Mouse (Mus musculus) lung, embryonic 15.5 days (tissue): Measurements from ENCODE around the gene Nr2e1. TPM values are rescaled to one million over a fixed set of nuclear protein-coding genes. Genes with fewer than 3 reads are reported as not detected.
A peak's percentile ranks its signal among the peaks of the same experiment; 100 is the strongest.

Source experiments
- ATAC-seq: fragments of 200-750 bp; cut with Nextera tagmentation; 2 replicates; pipeline ENCODE4 v1.8.0; 2017; ENCODE audit warnings: moderate number of reproducible peaks, borderline replicate concordance; ENCODE audit not compliant: low FRiP score, low TSS enrichment; ENCODE audit errors: extremely low read depth
- H3K27ac ChIP-seq: fragments of 300-500 bp; sonication (generic); 2 replicates; pipeline ENCODE4 v1.5.1; 2015; ENCODE audit warnings: moderate library complexity, mild to moderate bottlenecking, inconsistent platforms
- H3K27me3 ChIP-seq: fragments of 300-500 bp; sonication (generic); 2 replicates; pipeline ENCODE4 v1.6.1; 2015; ENCODE audit warnings: inconsistent platforms
- H3K36me3 ChIP-seq: fragments of 300-500 bp; sonication (generic); 2 replicates; pipeline ENCODE4 v1.6.1; 2015; ENCODE audit warnings: inconsistent platforms
- H3K4me1 ChIP-seq: fragments of 300-500 bp; sonication (generic); 2 replicates; pipeline ENCODE4 v1.6.1; 2015; ENCODE audit warnings: inconsistent platforms
- H3K4me2 ChIP-seq: fragments of 300-500 bp; sonication (generic); 2 replicates; pipeline ENCODE4 v1.6.1; 2015; ENCODE audit warnings: inconsistent platforms, mild to moderate bottlenecking, moderate library complexity
- H3K4me3 ChIP-seq: fragments of 300-500 bp; sonication (generic); 2 replicates; pipeline ENCODE4 v1.5.1; 2015; ENCODE audit warnings: mild to moderate bottlenecking, inconsistent platforms
- H3K9ac ChIP-seq: fragments of 300-500 bp; sonication (generic); 2 replicates; pipeline ENCODE4 v1.6.1; 2015; ENCODE audit warnings: inconsistent platforms
- H3K9me3 ChIP-seq: fragments of 300-500 bp; sonication (generic); 2 replicates; pipeline ENCODE4 v1.6.1; 2016; ENCODE audit warnings: inconsistent platforms
- WGBS: fragments of 180-500 bp; shearing (Covaris S2); methylation state at CpG from one replicate; pipeline ENCODE4 v1.1.7; 2015; 5-methylcytosine and 5-hydroxymethylcytosine counted together
- polyA plus RNA-seq: library from polyadenylated mRNA; unstranded; fragments of >200 nt; fragmentation: Nextera tagmentation; extraction: Ambion mirVana; gene quantifications from 2 replicates; pipeline ENCODE4 v1.2.1, GENCODE M21; 2015

Gene Nr2e1
- polyA plus RNA-seq, 1 experiment from 2014 or later = not detected

DNA sequence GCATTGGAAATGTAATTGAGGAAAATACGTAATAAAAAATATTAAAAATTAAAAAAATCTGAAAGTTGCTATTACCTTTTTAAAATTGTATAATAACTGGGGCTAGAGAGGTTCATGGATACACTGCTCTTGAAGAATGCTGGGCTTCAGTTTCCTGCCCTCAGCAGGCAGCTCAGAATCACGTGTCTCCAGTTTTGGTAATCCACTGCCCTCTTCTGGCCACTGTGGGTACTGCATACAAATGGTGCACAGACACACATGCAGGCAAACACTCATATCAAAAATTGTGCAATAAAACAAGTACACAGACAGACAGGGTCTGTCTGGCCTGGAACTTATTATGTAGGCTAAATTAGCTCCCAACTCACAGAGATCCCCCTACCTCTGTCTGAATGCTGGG, 21.4 kb upstream of the Nr2e1 start:
- H3K4me1 ChIP-seq = no peaks in the 10 kb centered on the region
- H3K4me3 ChIP-seq = no peak overlapping the region
- H3K4me2 ChIP-seq = no peak overlapping the region
- WGBS = 59% methylated on average over 2 of the region's 2 CpGs
- ATAC-seq = no peak
- no peaks in the 10 kb centered on the region for H3K36me3 ChIP-seq
- peaks cover 44% of the 10 kb centered on the region for H3K27me3 ChIP-seq
- H3K27ac ChIP-seq = no peak overlapping the region
- 0 out of 2 replicates have a peak, but pooled peaks cover 5% of the 10 kb centered on the region for H3K9me3 ChIP-seq
- H3K9ac ChIP-seq = no peak overlapping the region

DNA sequence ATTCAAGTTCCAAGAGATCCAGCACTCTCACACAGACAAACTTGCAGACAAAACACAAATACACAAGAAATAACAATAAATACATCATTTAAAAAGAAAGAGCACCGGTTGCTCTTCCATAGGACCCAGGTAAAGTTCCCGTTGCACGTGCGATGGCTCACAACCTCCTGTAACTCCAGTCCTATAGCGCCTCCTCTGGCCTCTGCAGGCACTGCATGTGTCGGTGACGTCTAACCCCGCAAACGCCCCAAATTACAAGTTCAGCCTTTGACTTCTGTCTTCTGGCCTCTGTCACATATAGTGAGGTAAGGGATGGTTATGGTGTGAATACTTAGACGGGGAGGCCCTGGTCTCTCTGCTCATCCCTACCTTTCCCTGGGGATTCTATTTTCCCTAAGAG, 18.1 kb upstream of the Nr2e1 start:
- no peaks in the 10 kb centered on the region for H3K36me3 ChIP-seq
- no peak for ATAC-seq
- H3K27ac ChIP-seq = no peak overlapping the region
- no peaks in the 10 kb centered on the region for H3K4me1 ChIP-seq
- 21% methylated on average over 10 of the region's 10 CpGs for WGBS
- no peak overlapping the region for H3K4me2 ChIP-seq
- H3K4me3 ChIP-seq = no peak overlapping the region
- peaks cover 39% of the 10 kb centered on the region for H3K27me3 ChIP-seq
- no peak overlapping the region for H3K9ac ChIP-seq
- 0 out of 2 replicates have a peak, but pooled peaks cover 5% of the 10 kb centered on the region for H3K9me3 ChIP-seq

DNA sequence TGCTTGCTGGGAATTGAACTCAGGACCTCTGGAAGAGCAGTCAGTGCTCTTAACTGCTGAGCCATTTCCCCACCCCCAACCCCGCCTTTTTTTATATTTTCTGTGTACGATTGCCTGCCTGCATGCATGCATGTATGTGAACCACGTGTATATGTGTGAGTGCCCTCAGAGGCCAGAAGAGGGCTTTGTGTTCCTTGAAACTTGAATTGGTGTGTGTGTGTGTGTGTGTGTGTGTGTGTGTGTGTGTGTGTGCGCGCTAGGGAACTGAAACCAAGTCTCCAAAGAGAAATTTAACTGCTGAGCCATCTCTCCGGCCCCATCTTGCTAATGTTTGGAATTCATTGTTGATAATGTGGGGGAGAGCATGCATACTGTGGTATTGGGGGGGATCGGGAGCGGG, 15.2 kb upstream of the Nr2e1 start:
- Histone ChIP-seq H3K27ac (no peak overlapping the region), H3K36me3 (no peaks in the 10 kb centered on the region), H3K9ac (no peak overlapping the region), H3K4me2 (no peak overlapping the region), H3K27me3 (peaks cover 68% of the 10 kb centered on the region), H3K4me1 (no peaks in the 10 kb centered on the region), H3K4me3 (no peak overlapping the region), H3K9me3 (no peaks in the 10 kb centered on the region)
- ATAC-seq = no peak
- WGBS = 79% methylated on average over 8 of the region's 8 CpGs

DNA sequence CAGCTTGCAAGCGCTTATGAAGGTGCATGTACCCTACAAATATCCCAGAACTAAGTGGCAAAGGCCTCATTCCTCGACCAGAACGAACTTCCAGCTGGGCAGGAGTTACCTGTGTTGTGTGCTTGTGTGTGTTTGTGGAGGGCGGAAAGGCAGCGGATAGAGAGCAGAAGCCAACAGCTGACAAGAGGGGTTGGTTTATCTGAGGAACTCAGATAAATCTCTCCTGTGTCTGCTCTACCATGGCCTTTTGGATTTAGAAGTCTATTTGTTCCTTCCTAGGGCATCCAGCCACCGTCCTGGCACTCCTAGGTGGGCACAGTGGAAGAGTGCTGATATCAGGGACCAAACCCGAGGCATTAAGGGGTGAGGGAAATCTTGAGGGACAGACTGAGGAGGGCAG, 9.8 kb upstream of the Nr2e1 start:
- no peaks in the 10 kb centered on the region for H3K36me3 ChIP-seq
- H3K9me3 ChIP-seq = no peaks in the 10 kb centered on the region
- H3K4me2 ChIP-seq = no peak overlapping the region
- peaks cover 93% of the 10 kb centered on the region for H3K27me3 ChIP-seq
- no peak overlapping the region for H3K9ac ChIP-seq
- WGBS = 13% methylated on average over 7 of the region's 7 CpGs
- H3K27ac ChIP-seq = no peak overlapping the region
- no peak overlapping the region for H3K4me3 ChIP-seq
- H3K4me1 ChIP-seq = peaks cover 12% of the 10 kb centered on the region
- ATAC-seq = no peak

DNA sequence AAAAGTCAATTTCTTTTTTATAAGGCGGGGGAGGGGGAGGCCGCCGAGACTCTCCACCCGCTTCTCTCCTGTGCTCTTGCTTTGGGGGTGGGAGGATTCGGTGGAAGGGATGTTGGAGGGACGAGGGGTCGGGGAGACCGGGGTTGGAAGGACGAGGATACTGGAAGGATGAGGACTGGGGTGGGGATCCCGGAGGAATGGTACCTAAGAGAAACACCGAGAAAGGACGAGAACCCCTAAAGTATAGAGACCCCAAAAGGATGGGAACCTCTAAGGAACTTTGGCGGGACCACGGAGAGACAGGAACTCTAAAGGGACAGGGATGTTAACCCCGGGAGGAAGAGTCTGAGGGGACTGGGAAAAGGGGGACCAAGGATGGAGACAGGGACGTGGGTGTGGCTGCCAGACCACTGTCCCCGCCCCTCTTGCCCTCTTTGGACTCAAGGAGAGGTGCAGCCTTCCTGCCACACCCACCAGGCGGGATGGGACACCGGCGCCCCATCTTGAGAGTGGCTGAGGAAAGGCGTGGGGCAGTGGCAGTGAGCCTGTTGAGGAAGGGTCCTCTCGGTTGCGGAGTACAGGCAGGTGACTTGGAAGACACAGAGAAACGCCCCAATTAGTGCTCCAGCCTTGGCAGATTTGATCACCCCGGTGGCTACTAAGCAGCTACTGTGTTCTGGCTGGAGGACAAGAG, 8.7 kb upstream of the Nr2e1 start:
- Histone ChIP-seq H3K4me1 (peaks cover 12% of the 10 kb centered on the region), H3K27me3 (peaks cover 96% of the 10 kb centered on the region), H3K9ac (no peak overlapping the region), H3K27ac (no peak overlapping the region), H3K36me3 (no peaks in the 10 kb centered on the region), H3K4me3 (peak overlapping the region; percentile 22), H3K9me3 (no peaks in the 10 kb centered on the region), H3K4me2 (peak overlapping the region; percentile 51)
- no peak for ATAC-seq
- WGBS = under 1% methylated on average over 25 of the region's 25 CpGs

DNA sequence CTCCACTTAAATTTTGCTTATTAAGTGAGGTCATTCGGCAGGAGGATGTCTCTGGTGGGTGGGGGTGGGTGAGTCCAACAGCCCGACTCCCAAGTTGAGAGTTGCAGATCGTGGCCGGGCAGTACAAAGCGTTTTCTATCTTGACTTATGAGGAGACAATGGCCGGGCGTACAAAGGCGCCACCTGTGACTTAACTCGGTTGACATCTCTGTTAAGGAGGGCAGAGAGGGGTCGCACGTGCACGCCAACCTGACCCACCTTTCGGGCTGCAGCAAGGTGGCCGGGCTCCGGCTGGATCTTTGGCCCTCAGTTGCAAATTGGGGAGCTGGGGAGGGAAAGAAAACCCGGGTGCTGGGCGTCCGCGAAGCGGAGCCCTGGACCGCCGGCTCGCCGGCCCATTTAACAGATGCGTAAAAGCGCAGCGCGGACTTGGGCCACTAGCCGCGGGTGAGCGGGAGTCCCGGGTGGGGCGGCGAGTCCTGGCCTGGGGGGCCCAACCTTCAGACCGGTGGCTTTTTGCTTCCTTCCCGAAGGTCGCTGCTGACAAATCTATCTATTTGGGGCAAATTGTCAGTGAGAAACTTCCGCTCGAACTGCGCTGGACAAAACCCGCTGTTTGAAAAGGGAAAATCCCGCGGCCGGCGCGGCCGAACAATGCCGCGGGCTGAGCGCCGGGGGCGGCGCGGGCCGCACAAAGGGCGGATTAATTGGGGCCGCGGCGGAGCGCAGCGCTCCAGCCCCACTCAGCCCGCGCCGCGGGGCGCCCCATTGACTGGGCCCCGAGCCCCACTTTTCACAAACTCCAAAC, 8.0 kb upstream of the Nr2e1 start:
- WGBS = 1% methylated on average over 67 of the region's 67 CpGs
- no peak for ATAC-seq
- Histone ChIP-seq H3K36me3 (no peaks in the 10 kb centered on the region), H3K27ac (no peak overlapping the region), H3K4me2 (peak overlapping the region; percentile 51), H3K27me3 (peaks cover 97% of the 10 kb centered on the region), H3K9ac (no peak overlapping the region), H3K9me3 (no peaks in the 10 kb centered on the region), H3K4me1 (peaks cover 12% of the 10 kb centered on the region), H3K4me3 (peak overlapping the region; percentile 22)

DNA sequence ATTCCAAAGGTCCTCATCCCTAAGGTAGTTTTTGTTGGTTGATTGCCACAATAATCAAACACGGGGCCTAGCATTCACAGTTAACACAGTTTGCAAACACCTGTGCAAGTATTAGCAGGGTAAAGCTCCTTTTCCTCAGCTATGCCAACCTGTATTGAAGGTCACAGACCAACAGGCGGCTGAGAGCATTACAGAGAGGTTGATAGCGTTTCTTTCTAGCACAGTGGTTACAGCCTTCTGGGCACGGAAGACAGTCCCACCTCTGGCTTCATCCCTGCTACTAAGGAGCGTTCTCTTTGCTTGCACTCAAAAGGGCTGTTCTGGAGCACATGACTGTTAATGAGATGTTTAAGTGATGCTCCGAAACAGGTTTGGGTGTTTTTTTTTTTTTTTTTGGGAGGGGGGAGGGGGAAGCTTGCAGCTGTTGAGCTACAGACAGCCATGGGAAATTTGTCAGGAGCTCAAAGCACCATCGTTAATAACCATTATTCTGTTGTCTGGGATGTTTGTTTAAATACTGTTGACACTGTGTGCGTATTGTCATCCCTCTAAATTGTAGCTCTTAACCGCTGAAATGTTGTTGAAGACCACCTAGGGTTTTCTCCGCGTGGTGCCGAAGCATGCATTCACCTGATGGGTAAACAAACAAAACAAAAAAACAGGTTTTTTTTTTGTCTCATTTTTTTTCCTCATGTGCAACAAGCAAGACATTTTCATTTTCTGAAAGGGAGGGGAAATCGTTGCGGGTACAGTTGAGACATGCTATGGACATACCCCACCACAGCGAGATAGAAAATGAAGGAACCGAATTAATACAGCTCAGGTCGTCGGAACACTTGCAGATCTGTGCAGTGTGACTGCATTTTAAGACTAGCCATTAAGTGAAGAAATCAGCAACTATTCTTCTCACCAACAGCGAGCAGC, 7.1 kb upstream of the Nr2e1 start:
- Histone ChIP-seq H3K4me3 (no peak overlapping the region), H3K9me3 (no peaks in the 10 kb centered on the region), H3K4me2 (no peak overlapping the region), H3K9ac (no peak overlapping the region), H3K36me3 (no peaks in the 10 kb centered on the region), H3K27me3 (peaks cover 98% of the 10 kb centered on the region), H3K27ac (no peak overlapping the region), H3K4me1 (peaks cover 12% of the 10 kb centered on the region)
- WGBS = 2% methylated on average over 19 of the region's 19 CpGs
- ATAC-seq = no peak

DNA sequence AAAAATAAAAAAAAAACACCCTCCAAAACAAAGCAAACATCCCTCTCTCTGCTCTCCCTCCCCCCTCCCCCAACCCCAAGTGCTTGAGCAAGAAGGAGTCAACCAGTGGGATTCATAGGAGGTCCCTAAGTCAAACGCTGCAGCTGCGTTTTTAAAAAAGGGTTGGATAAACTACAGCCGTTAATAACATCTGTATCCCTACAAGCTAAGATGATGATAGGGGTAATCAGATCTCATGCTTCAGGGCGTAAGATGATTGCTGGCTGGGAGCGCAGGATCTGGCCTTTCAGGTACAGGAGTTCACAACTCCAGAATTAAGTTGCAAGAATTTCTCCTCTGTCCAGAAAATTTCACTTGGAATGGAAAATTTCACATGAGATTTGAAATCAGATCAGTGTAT, 6.1 kb upstream of the Nr2e1 start:
- no peak for ATAC-seq
- no peaks in the 10 kb centered on the region for H3K36me3 ChIP-seq
- H3K27ac ChIP-seq = no peak overlapping the region
- H3K27me3 ChIP-seq = peaks cover 98% of the 10 kb centered on the region
- H3K9me3 ChIP-seq = no peaks in the 10 kb centered on the region
- no peak overlapping the region for H3K4me2 ChIP-seq
- H3K9ac ChIP-seq = no peak overlapping the region
- WGBS = 5% methylated on average over 5 of the region's 5 CpGs
- peaks cover 13% of the 10 kb centered on the region for H3K4me1 ChIP-seq
- no peak overlapping the region for H3K4me3 ChIP-seq

DNA sequence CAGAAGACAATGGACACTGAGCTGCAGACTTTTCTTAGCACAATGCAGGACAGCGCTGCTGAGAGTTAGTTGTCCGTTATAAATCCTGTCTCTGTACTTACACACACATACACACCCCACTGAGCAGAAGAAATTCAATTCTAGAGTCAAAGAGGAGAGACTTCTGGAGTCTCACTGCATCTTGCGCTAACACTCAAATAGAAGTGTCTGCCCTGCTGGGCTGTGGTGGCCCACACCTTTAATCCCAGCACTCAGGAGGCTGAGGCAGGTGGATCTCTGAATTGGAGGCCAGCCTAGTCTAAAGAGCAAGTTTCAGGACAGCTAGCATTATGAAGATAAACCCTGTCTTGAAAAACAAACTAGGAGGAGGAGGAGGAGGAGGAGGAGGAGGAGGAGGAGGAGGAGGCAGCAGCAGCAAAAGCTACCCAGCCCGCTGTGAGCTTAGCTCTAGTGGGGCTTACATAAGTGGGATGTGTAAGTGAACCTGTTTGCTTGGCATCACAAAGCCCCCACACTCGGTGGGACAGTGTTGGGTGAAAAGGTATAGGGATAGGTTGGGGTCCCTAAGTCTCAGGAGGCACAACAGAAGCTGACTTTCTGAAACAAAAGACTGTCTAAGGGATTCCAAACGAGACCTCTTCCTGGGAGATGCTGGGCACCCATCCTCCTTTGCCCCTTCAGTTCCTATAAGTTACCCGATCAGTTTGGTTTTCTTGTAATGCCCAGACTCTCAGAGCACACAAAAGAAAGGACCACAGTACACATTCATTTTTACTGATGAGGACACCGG, 4.7 kb upstream of the Nr2e1 start:
- no peak overlapping the region for H3K4me3 ChIP-seq
- no peaks in the 10 kb centered on the region for H3K9me3 ChIP-seq
- H3K27ac ChIP-seq = no peak overlapping the region
- peaks cover 98% of the 10 kb centered on the region for H3K27me3 ChIP-seq
- 6% methylated on average over 8 of the region's 8 CpGs for WGBS
- no peak overlapping the region for H3K4me2 ChIP-seq
- no peaks in the 10 kb centered on the region for H3K36me3 ChIP-seq
- no peak overlapping the region for H3K9ac ChIP-seq
- no peak for ATAC-seq
- peaks cover 27% of the 10 kb centered on the region for H3K4me1 ChIP-seq

DNA sequence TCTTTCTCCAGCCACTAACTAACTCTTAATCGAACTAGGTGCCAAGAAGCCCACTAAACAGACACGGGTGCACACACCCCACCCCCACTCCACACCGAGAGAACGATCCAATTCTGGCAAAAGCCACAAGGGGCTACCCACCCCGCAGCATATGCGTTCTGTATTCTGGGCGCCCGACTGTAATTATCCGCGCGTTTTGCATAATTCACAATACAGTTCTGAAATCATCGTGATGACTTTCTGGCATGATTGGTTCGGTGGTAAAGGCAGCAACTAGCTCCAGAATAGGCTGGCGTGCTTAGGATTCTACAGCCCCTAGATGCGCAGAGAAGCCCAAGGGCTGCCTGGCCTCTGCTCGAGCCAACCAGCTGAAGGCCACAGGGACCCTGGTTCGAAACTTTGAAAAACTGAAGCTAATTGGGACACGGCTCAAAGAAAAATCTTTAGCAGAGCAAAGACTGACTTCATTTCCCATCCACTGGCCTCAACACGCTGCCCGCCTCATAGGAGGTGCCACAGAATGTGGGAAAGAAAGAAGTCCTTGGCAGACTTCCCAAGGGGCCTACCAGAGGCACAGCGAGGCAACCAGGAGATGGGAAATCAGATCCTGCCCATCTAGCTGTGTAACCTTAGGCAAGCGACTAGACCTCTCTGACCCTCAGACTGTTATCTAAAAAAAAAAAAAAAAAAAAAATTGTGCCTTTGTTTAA, 2.3 kb upstream of the Nr2e1 start:
- H3K36me3 ChIP-seq = no peaks in the 10 kb centered on the region
- no peak overlapping the region for H3K27ac ChIP-seq
- ATAC-seq = no peak
- 5% methylated on average over 22 of the region's 22 CpGs for WGBS
- no peak overlapping the region for H3K9ac ChIP-seq
- H3K4me3 ChIP-seq = no peak overlapping the region
- H3K9me3 ChIP-seq = no peaks in the 10 kb centered on the region
- H3K4me2 ChIP-seq = no peak overlapping the region
- peaks cover 97% of the 10 kb centered on the region for H3K27me3 ChIP-seq
- H3K4me1 ChIP-seq = peaks cover 26% of the 10 kb centered on the region

DNA sequence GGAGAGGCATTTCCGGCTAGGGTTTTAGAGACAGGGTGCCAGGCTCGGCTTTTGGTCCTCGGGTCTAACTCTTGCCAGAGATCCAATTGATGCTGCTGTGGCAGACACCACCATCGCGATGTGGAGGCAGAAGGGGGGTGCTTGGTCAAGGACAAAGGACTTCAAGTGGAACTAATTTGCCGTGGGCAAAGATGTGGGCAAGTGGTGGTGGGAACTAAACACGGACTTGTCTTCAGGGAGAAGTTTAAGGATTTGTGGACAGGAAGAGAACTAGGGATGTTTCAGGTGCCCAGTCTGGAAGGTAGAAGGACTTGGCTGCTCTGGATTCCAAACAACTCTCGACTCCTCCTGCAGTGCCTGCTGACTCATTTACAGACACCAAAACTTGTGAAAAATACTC, 1.7 kb upstream of the Nr2e1 start:
- Histone ChIP-seq H3K4me2 (no peak overlapping the region), H3K36me3 (no peaks in the 10 kb centered on the region), H3K27ac (no peak overlapping the region), H3K9ac (no peak overlapping the region), H3K4me1 (peaks cover 26% of the 10 kb centered on the region), H3K27me3 (peaks cover 97% of the 10 kb centered on the region), H3K9me3 (no peaks in the 10 kb centered on the region), H3K4me3 (no peak overlapping the region)
- no peak for ATAC-seq
- 4% methylated on average over 8 of the region's 8 CpGs for WGBS
